Mouse (Mus musculus) hindbrain, embryonic 14.5 days (tissue): ENCODE measurements around the gene Mpp5. TPM values are rescaled to one million over a fixed set of nuclear protein-coding genes. Genes with fewer than 3 reads are reported as not detected.

Experiments
- ATAC-seq: fragments of 200-750 bp; cut with Nextera tagmentation; 2 replicates; pipeline ENCODE4 v1.8.0; 2017; ENCODE audit warnings: moderate number of reproducible peaks, mild to moderate bottlenecking, moderate TSS enrichment, moderate library complexity; ENCODE audit not compliant: low FRiP score
- DNase-seq: peaks from one replicate; pipeline ENCODE4 v3.0.0-alpha.2; 2015; ENCODE audit warnings: low spot score
- H3K27ac ChIP-seq: fragments of 300-500 bp; sonication (generic); 2 replicates; pipeline ENCODE4 v1.5.1; 2014; ENCODE audit warnings: mild to moderate bottlenecking, moderate library complexity
- H3K27me3 ChIP-seq: fragments of 300-500 bp; sonication (generic); 2 replicates; pipeline ENCODE4 v1.6.1; 2014; ENCODE audit warnings: mild to moderate bottlenecking, low read length, mixed read lengths; ENCODE audit not compliant: control insufficient read depth, insufficient read depth
- H3K36me3 ChIP-seq: fragments of 300-500 bp; sonication (generic); replicated peaks from 2 replicates; pipeline ENCODE4 v1.6.1; 2014; ENCODE audit not compliant: control insufficient read depth, insufficient read depth
- H3K4me1 ChIP-seq: fragments of 300-500 bp; sonication (generic); replicated peaks from 2 replicates; pipeline ENCODE4 v1.6.1; 2014; ENCODE audit warnings: antibody characterized with exemption, low read length, mixed read lengths; ENCODE audit not compliant: control insufficient read depth, insufficient read depth
- H3K4me2 ChIP-seq: fragments of 300-500 bp; sonication (generic); replicated peaks from 2 replicates; pipeline ENCODE4 v1.6.1; 2014; ENCODE audit warnings: mild to moderate bottlenecking, moderate library complexity
- H3K4me3 ChIP-seq: fragments of 300-500 bp; sonication (generic); replicated peaks from 2 replicates; pipeline ENCODE4 v1.5.1; 2014; ENCODE audit warnings: mild to moderate bottlenecking, low read length
- H3K9ac ChIP-seq: fragments of 300-500 bp; sonication (generic); 2 replicates; pipeline ENCODE4 v1.6.1; 2014
- H3K9me3 ChIP-seq: fragments of 300-500 bp; sonication (generic); 2 replicates; pipeline ENCODE4 v1.6.1; 2016; ENCODE audit warnings: low read length; ENCODE audit not compliant: control insufficient read depth
- WGBS: fragments of 180-500 bp; shearing (Covaris S2); extraction: QIAGEN DNeasy Blood & Tissue Kit; methylation state at CpG from one replicate; pipeline ENCODE4 v1.1.7; 2014; 5-methylcytosine and 5-hydroxymethylcytosine counted together
- polyA plus RNA-seq: library from polyadenylated mRNA; unstranded; fragments of >200 nt; fragmentation: Nextera tagmentation; extraction: Ambion mirVana; gene quantifications from 2 replicates; pipeline ENCODE4 v1.2.1, GENCODE M21; 2014

Gene Mpp5
- polyA plus RNA-seq, 1 experiment from 2014 or later, result 15.0 TPM

DNA sequence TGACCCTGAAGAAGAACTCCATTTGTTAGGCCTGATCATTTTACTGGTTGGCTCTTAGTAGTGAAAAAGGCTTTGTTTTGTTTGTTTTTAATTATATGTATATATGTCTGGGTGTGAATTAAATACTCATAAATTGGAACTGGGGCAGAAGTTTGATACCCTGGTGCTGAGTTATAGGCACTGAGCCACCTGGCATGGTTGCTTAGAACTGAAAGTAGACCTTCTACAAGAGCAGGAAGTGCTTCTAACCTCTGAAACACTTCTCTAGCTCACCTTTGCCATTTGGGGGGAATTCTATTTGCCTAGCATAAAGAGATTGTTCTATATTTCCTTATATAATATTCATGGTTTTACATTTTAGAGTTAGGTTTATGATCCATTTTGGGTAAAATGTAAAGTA is 13.3 kb downstream of the Mpp5 start:
- H3K4me2 ChIP-seq, result no peak overlapping the region
- H3K4me1 ChIP-seq, result no peaks in the 10 kb centered on the region
- no peak overlapping the region for H3K9ac ChIP-seq
- H3K27ac ChIP-seq, result no peak overlapping the region
- DNase-seq (no peak), ATAC-seq (no peak)
- no peaks in the 10 kb centered on the region for H3K27me3 ChIP-seq
- no peaks in the 10 kb centered on the region for H3K9me3 ChIP-seq
- no peaks in the 10 kb centered on the region for H3K36me3 ChIP-seq
- no peak overlapping the region for H3K4me3 ChIP-seq

DNA sequence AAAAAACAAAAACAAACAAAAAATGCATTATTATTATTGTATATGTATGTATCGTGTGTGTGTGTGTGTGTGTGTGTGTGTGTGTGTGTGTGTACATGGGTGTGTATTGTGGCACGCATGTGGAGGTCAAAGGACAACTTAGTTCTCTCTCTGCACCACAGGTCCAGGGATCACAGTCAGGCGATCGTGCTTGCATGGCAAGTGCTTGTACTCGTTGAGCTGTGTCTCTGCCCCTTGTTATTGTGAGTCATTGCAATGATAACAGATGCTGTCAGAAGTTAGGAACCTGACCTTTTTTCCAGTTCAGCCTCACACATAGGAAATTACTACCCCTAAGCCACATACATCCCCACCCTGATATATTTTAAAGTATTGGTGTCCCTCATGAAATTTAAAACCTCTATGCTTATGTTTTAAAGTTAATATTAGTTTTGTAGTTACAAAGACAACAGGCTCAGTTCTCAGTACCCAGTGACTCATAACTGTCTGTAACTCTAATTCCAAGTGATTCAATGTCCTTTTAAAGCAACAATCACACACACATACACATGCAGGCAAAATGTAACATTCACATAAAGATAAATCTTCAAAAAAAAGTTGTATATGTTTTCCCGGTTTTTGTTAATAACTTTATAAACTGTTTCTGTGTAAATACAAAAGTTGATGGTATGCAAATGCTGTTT is 20.5 kb downstream of the Mpp5 start:
- Histone ChIP-seq H3K9me3 (no peaks in the 10 kb centered on the region), H3K27me3 (no peaks in the 10 kb centered on the region), H3K4me2 (no peak overlapping the region), H3K4me1 (no peaks in the 10 kb centered on the region), H3K9ac (no peak overlapping the region), H3K36me3 (no peaks in the 10 kb centered on the region), H3K27ac (no peak overlapping the region), H3K4me3 (no peak overlapping the region)
- WGBS, result 84% methylated on average over 6 of the region's 6 CpGs
- no peak for DNase-seq
- ATAC-seq, result no peak

DNA sequence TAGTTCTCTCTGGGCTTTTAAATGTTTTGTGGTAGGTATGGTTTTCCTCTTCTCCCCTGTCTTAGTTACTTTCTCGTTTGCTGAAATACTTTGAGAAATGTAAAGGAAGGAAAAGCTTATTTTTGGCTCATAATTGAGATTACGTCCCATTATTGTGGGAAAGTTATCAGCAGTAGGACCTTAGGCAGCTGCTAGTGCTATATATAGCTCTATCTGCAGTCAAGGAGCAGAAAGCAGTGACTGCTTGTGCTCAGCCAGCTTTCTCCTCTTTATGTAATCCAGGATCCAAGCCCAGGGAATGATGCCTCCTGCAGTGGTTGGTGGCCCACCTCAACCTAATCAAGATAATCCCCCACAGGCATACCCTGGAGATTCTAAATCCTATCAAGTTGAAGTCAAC is 24.5 kb downstream of the Mpp5 start:
- ATAC-seq (no peak), DNase-seq (no peak)
- H3K9ac ChIP-seq, result no peak overlapping the region
- no peaks in the 10 kb centered on the region for H3K4me1 ChIP-seq
- no peaks in the 10 kb centered on the region for H3K27me3 ChIP-seq
- H3K9me3 ChIP-seq, result no peaks in the 10 kb centered on the region
- no peak overlapping the region for H3K27ac ChIP-seq
- H3K4me3 ChIP-seq, result no peak overlapping the region
- H3K4me2 ChIP-seq, result no peak overlapping the region
- no peaks in the 10 kb centered on the region for H3K36me3 ChIP-seq
- 90% methylated on average over 2 of the region's 2 CpGs for WGBS

DNA sequence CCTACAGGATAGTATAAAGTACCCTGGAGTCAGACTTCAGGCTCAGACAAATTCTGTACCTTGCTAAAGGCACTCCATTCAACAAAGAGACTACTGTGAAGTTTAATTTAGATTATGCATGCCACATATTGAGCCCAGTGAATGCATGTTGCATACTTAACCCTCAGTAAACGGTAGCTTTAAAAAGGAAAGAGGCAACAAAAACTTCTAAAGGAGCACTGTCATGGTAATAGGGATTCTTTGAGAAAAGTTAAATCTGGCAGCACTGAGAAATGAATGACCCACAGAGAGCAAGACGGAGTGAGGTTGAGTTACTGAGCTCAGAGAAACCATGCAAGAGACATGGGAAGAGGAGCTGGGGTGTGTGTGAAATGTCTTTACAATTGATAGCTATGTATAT is 29.2 kb downstream of the Mpp5 start:
- no peaks in the 10 kb centered on the region for H3K4me1 ChIP-seq
- H3K9me3 ChIP-seq, result no peaks in the 10 kb centered on the region
- ATAC-seq (no peak; the same call in 1 of the 2 replicates), DNase-seq (no peak)
- H3K9ac ChIP-seq, result no peak overlapping the region
- H3K4me3 ChIP-seq, result no peak overlapping the region
- H3K4me2 ChIP-seq, result no peak overlapping the region
- WGBS, result 5% methylated on average over 2 of the region's 2 CpGs
- H3K27me3 ChIP-seq, result no peaks in the 10 kb centered on the region
- H3K27ac ChIP-seq, result peak overlapping the region; percentile 54; the same call in 1 of the 2 replicates
- no peaks in the 10 kb centered on the region for H3K36me3 ChIP-seq

DNA sequence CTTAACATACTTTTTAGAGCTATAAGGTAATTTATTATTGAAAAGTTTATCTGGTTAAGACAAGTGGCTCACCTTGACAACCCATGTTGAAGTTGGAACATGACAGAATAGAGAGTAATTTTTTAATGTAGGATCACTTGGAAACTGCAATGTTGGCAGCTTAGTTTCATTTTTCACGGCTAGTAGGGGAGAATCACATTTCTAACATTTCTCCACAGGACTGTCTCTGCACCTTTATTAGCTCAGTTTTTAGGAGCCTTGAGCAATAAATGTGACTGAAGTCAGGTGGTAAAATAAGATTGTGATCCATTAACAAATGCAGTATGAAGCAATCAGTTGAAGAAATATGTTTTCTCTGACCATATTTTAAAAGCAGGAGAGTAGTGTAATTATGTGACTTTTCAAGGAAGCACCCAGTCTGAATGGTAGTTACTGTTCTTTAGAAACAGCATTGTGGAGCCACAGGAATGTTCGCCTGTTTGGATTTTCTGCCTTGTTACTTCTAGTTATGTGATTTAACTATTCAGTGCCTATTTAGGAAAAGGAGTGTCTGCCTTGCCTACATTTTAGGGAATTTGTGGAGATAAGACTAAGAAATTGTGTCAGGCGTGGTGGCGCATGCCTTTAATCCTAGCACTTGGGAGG is 29.8 kb downstream of the Mpp5 start:
- H3K4me2 ChIP-seq, result peak overlapping the region; percentile 8; the same call in 1 of the 2 replicates
- no peak overlapping the region for H3K9ac ChIP-seq
- no peaks in the 10 kb centered on the region for H3K36me3 ChIP-seq
- H3K4me1 ChIP-seq, result no peaks in the 10 kb centered on the region
- ATAC-seq (no peak), DNase-seq (no peak)
- H3K27me3 ChIP-seq, result no peaks in the 10 kb centered on the region
- H3K4me3 ChIP-seq, result no peak overlapping the region
- H3K9me3 ChIP-seq, result no peaks in the 10 kb centered on the region
- H3K27ac ChIP-seq, result peak overlapping the region; percentile 54
- WGBS, result 50% methylated on average over 4 of the region's 4 CpGs

DNA sequence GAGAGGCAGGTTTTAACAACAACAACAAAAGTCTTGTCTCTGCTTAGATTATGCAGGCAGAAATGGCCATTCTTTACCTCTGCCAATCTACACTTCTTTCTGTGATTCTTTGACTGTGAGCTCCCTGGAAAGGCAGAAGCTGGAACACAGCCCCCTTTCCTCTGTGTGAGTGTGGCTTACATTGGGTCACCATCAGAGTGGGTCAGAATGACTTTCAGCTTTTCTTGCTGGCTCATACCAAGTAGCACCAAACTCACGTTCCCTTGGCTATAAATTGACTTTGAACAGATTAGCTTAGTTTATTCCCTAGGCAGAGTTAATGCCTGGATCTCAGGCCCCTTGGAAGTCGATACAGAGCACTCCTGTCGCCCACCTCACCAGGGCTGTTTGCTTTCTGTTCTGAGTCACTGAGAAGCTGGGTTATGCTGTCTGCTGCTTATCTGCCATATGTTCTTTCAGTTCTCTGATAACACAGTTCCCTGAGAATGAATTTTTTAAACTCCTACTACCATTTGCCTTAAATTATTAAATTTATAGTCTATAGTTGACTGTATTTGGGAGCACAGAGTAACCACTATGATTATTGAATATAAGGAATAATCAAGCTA is 39.7 kb downstream of the Mpp5 start:
- ATAC-seq (no peak), DNase-seq (no peak)
- H3K27me3 ChIP-seq, result no peaks in the 10 kb centered on the region
- 80% methylated on average over 3 of the region's 3 CpGs for WGBS
- H3K9me3 ChIP-seq, result no peaks in the 10 kb centered on the region
- H3K4me1 ChIP-seq, result no peaks in the 10 kb centered on the region
- no peak overlapping the region for H3K27ac ChIP-seq
- no peak overlapping the region for H3K4me2 ChIP-seq
- no peaks in the 10 kb centered on the region for H3K36me3 ChIP-seq
- no peak overlapping the region for H3K4me3 ChIP-seq
- no peak overlapping the region for H3K9ac ChIP-seq

DNA sequence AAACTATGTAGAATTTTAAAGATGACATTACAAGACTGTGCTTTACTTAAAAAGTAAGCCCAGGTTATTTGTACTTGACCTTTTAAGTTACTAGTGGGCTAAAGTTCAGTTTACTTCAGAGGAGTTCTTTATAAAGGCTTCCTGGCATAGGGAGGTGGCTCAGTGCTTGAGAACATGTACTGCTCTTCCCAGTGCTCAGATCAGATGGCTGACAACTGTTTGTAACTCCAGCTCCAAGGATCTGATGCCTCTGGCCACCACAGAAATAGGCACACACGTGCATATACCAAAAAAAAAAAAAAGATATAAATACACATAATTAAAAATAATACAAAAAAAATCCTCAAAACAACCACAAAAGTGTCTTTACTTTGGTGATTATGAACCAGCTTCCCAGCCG is 42.1 kb downstream of the Mpp5 start:
- H3K36me3 ChIP-seq, result no peaks in the 10 kb centered on the region
- DNase-seq, result no peak
- H3K9me3 ChIP-seq, result no peaks in the 10 kb centered on the region
- H3K4me2 ChIP-seq, result no peak overlapping the region
- H3K27me3 ChIP-seq, result no peaks in the 10 kb centered on the region
- no peak overlapping the region for H3K4me3 ChIP-seq
- H3K4me1 ChIP-seq, result no peaks in the 10 kb centered on the region
- H3K27ac ChIP-seq, result no peak overlapping the region
- no peak for ATAC-seq
- H3K9ac ChIP-seq, result no peak overlapping the region
- 60% methylated on average over 2 of the region's 2 CpGs for WGBS

DNA sequence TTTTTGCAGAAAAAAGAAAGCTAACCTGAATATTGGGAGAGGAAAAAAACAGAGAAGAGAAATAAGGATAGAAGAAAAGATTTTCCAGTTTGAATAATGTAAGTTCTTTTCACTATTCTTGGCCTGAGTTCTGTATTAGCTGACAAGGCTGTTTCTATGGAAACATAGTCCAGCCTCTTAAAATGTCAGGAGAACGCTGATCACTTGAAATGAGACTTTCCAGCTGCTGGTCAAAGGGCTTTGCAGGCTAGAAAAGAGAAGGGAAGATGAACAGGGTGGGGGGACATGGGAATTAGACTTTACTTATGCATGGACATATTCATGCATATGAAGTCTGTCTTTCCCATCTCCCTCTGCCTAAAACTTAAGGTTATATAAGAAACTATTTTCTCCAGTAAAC is 45.5 kb downstream of the Mpp5 start:
- Histone ChIP-seq H3K36me3 (0 out of 2 replicates have a peak, but pooled peaks cover 4% of the 10 kb centered on the region), H3K27ac (no peak overlapping the region), H3K4me2 (no peak overlapping the region), H3K9me3 (no peaks in the 10 kb centered on the region), H3K9ac (no peak overlapping the region), H3K4me1 (no peaks in the 10 kb centered on the region), H3K4me3 (no peak overlapping the region), H3K27me3 (no peaks in the 10 kb centered on the region)
- WGBS, result 7% methylated on average over 1 of the region's 1 CpGs
- peak; percentile 44 for DNase-seq
- no peak for ATAC-seq

DNA sequence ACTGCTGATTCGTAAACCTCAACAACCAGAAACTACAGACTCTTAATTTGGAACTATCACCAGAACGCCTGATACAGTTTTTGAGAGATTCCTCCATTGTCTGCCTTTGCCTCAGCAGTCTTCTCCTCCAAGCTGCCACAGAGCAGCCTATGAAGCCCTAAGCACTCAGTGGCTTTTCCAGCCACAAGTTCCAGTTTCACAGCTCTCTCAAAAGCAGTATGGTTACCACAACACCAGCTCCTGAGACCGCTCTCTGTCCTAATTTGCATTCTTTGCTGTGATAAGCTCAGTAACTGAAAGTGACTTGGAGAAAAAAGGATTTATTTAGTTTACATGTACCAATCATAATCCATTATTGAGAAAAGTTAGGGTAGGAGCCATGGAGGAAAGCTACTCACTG is 51.3 kb downstream of the Mpp5 start:
- 82% methylated on average over 3 of the region's 3 CpGs for WGBS
- Histone ChIP-seq H3K4me3 (no peak overlapping the region), H3K4me1 (no peaks in the 10 kb centered on the region), H3K9me3 (no peaks in the 10 kb centered on the region), H3K27ac (no peak overlapping the region), H3K27me3 (no peaks in the 10 kb centered on the region), H3K4me2 (no peak overlapping the region), H3K36me3 (0 out of 2 replicates have a peak, but pooled peaks cover 4% of the 10 kb centered on the region), H3K9ac (no peak overlapping the region)
- ATAC-seq (no peak), DNase-seq (no peak)
